Mouse (Mus musculus) liver, adult 2 months (tissue): ENCODE results near the gene Gm20431. TPM values are rescaled to one million over a fixed set of nuclear protein-coding genes. Genes with fewer than 3 reads are reported as not detected.
A peak's percentile ranks its signal among the peaks of the same experiment; 100 is the strongest.

ENCODE experiments used
- DNase-seq: peaks from one replicate; pipeline ENCODE4 v3.0.0-alpha.2; 2011; ENCODE audit warnings: low read depth, low spot score; ENCODE audit errors: extremely low read depth
- H3K27ac ChIP-seq: fragments of 200-500 bp; replicated peaks from 2 replicates; pipeline ENCODE4 v1.5.1; 2012; ENCODE audit warnings: low read depth, mild to moderate bottlenecking, control low read depth, inconsistent platforms, low read length; ENCODE audit not compliant: insufficient read depth
- H3K27me3 ChIP-seq: fragments of 200-500 bp; 2 replicates; pipeline ENCODE4 v1.6.1; 2012; ENCODE audit warnings: mild to moderate bottlenecking, moderate library complexity, low read length, inconsistent platforms; ENCODE audit not compliant: control insufficient read depth, insufficient read depth
- H3K36me3 ChIP-seq: fragments of 200-500 bp; 2 replicates; pipeline ENCODE4 v1.6.1; 2012; ENCODE audit warnings: low read length, inconsistent platforms; ENCODE audit not compliant: control insufficient read depth, insufficient read depth
- H3K4me1 ChIP-seq: fragments of 200-500 bp; 2 replicates; pipeline ENCODE4 v1.6.1; 2011; ENCODE audit warnings: low read length; ENCODE audit not compliant: control insufficient read depth, insufficient read depth
- H3K4me3 ChIP-seq: fragments of 200-500 bp; 2 replicates; pipeline ENCODE4 v1.5.1; 2011; ENCODE audit warnings: low read depth, mild to moderate bottlenecking, control low read depth, low read length, moderate library complexity; ENCODE audit not compliant: insufficient read depth
- H3K79me2 ChIP-seq: fragments of 200-500 bp; 2 replicates; pipeline ENCODE4 v1.6.1; 2012; ENCODE audit warnings: inconsistent platforms, mild to moderate bottlenecking, low read length, moderate library complexity; ENCODE audit not compliant: control insufficient read depth, insufficient read depth
- H3K9ac ChIP-seq: fragments of 200-500 bp; 2 replicates; pipeline ENCODE4 v1.6.1; 2012; ENCODE audit warnings: low read depth, mild to moderate bottlenecking, control low read depth, inconsistent platforms, low read length
- CTCF ChIP-seq: fragments of 200-500 bp; IDR thresholded peaks from 2 replicates; pipeline ENCODE4 v1.5.1; 2011; ENCODE audit warnings: low read depth, low read length, control low read depth
- POLR2A ChIP-seq: fragments of 200-500 bp; IDR thresholded peaks from 2 replicates; pipeline ENCODE4 v1.6.1; 2011; ENCODE audit warnings: low read length, control low read depth; ENCODE audit not compliant: insufficient read depth; ENCODE audit errors: extremely low read depth
- WGBS: fragments of 180-500 bp; shearing (Covaris S2); methylation state at CpG from one replicate; pipeline ENCODE4 v1.1.7; 2018; 5-methylcytosine and 5-hydroxymethylcytosine counted together
- polyA plus RNA-seq: library from polyadenylated mRNA; depleted of rRNA; stranded (reverse); fragments of >200 nt; gene quantifications from 2 replicates; pipeline ENCODE4 v1.2.3, GENCODE M21; 2012
- total RNA-seq: library from RNA; depleted of rRNA; stranded (reverse); fragments of >200 nt; gene quantifications from 2 replicates; pipeline ENCODE4 v1.2.3, GENCODE M21; 2014

Gene Gm20431
- total and polyA plus RNA-seq, 2 experiments = 10.8 TPM; not detected in 1

DNA sequence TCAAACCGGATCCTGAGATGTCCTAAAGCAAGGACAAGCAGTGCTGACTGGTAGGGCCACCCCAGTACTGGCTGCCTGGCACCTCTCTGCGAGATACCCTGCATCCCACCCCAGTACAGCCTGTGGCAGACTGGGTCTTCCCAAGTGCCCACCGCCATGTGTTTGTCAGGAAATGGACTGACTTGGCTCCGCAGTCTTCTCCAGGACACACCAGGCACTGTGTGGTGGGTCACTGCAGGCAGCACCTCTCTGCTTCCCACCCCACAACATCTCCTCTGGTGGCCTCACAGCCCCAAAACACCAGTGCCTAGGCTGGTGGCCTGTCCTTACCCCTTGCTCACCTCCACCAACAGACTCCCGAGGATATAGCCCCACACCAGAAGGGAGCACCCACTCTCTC lies 30.9 kb downstream of the Gm20431 start:
- 60% methylated on average over 5 of the region's 5 CpGs for WGBS
- no peak for DNase-seq
- Histone ChIP-seq H3K9ac (peak overlapping the region; percentile 46), H3K36me3 (no peaks in the 10 kb centered on the region), H3K27me3 (no peaks in the 10 kb centered on the region), H3K79me2 (peaks cover 48% of the 10 kb centered on the region), H3K27ac (no peak overlapping the region), H3K4me1 (peaks cover 37% of the 10 kb centered on the region), H3K4me3 (no peak overlapping the region)
- TF ChIP-seq CTCF (no peak), POLR2A (no peak)

DNA sequence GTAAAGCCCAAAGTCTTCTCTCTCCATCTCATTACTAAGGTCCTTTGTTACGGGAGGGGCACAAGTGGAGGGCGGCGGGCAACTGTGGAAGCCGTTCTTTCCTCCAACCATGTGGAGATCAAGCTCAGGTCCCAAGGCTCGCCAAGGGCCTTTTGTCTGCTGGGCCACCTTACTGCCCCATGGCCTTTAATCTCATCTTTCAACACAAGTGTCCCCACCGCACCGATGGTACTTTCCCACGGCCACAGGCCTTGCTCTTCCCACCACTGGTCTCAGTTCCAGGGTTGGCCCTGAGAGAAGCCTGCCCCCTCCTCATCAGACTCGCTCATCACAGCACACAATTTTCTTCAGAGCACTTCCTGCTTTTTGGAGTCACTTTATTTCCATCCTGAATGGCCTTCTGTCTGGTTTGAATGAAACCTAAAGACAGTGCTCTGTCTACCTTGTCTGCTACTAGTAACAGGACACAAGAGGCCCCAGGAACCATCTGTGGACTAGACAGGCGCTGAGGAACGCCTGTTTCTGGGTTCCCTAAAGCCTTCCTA lies 31.6 kb downstream of the Gm20431 start:
- H3K79me2 ChIP-seq = peaks cover 54% of the 10 kb centered on the region
- no peaks in the 10 kb centered on the region for H3K27me3 ChIP-seq
- TF ChIP-seq CTCF (no peak), POLR2A (no peak)
- H3K27ac ChIP-seq = no peak overlapping the region
- 69% methylated on average over 11 of the region's 11 CpGs for WGBS
- no peak overlapping the region for H3K4me3 ChIP-seq
- H3K36me3 ChIP-seq = no peaks in the 10 kb centered on the region
- H3K4me1 ChIP-seq = peaks cover 37% of the 10 kb centered on the region
- no peak overlapping the region for H3K9ac ChIP-seq
- DNase-seq = no peak

DNA sequence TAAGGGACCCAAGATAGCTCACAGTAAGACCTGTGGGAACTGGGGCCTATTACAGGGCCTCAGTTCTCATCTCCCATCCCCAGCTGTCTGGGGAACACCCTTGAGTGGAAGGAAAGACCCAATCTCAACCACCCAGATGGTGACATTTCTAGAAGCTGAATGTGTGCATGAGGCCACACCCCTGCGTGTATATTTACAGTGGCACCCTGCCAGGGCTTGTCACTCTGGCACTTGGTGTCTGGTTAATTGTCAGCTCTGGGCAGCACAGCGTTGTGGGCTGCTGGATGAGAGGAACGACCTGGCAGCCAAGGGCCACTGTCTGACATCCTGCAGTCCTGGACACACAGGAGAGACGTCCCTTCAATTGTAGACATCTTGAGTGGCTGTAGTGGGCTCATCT lies 32.4 kb downstream of the Gm20431 start:
- Histone ChIP-seq H3K9ac (no peak overlapping the region), H3K4me1 (peaks cover 35% of the 10 kb centered on the region), H3K27me3 (no peaks in the 10 kb centered on the region), H3K36me3 (no peaks in the 10 kb centered on the region), H3K27ac (no peak overlapping the region), H3K79me2 (peaks cover 57% of the 10 kb centered on the region), H3K4me3 (no peak overlapping the region)
- peak; percentile 81 for DNase-seq
- WGBS = 13% methylated on average over 4 of the region's 4 CpGs
- TF ChIP-seq CTCF (no peak), POLR2A (no peak)

DNA sequence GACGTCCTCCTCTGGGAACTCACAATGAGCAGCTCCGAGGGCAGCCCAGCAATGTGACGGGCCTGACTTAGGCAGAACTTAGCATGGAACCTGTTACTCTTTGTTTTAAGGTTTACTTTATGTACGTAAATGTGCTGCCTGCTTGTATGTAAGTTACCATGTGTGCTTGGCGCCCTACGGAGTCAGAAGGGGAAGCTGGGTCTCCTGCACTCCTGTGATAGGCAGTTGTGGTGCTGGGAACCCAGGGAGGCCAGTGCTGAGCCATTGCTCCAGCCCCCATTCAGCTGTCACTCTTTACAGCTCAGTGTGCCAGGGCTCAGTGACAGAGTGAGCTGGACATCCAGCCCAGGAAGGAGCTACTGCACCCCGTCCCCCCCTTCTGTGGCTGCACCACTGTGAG lies 34.3 kb downstream of the Gm20431 start:
- Histone ChIP-seq H3K27me3 (no peaks in the 10 kb centered on the region), H3K27ac (no peak overlapping the region), H3K9ac (no peak overlapping the region), H3K4me3 (no peak overlapping the region), H3K36me3 (no peaks in the 10 kb centered on the region), H3K79me2 (peaks cover 69% of the 10 kb centered on the region), H3K4me1 (peaks cover 24% of the 10 kb centered on the region)
- no peak for DNase-seq
- 90% methylated on average over 7 of the region's 7 CpGs for WGBS
- no peak for TF ChIP-seq CTCF
- TF ChIP-seq POLR2A = no peak

DNA sequence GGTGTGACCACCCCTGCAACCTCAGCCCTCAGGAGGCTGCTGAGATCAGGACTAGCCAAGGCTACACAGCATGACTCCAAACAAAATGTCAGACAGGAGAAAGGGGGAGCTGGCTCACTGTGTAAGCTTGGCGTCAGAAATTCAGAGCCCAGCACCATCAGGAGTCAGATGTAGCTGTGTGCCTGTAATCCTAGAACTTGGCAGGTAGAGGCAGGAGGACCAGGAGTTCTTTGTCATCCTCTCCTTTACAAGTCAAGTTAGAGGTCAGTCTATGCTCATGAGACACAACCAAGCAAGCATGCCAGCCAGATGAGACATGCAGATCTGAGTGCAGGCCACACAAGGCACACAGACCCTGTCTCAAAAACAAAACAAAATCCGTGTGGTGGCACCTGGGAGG lies 35.6 kb downstream of the Gm20431 start:
- Histone ChIP-seq H3K4me3 (no peak overlapping the region), H3K9ac (no peak overlapping the region), H3K79me2 (peaks cover 72% of the 10 kb centered on the region), H3K4me1 (peaks cover 21% of the 10 kb centered on the region), H3K27ac (no peak overlapping the region), H3K27me3 (no peaks in the 10 kb centered on the region), H3K36me3 (no peaks in the 10 kb centered on the region)
- no peak for TF ChIP-seq CTCF
- TF ChIP-seq POLR2A = no peak
- DNase-seq = no peak
- 66% methylated on average over 2 of the region's 2 CpGs for WGBS

DNA sequence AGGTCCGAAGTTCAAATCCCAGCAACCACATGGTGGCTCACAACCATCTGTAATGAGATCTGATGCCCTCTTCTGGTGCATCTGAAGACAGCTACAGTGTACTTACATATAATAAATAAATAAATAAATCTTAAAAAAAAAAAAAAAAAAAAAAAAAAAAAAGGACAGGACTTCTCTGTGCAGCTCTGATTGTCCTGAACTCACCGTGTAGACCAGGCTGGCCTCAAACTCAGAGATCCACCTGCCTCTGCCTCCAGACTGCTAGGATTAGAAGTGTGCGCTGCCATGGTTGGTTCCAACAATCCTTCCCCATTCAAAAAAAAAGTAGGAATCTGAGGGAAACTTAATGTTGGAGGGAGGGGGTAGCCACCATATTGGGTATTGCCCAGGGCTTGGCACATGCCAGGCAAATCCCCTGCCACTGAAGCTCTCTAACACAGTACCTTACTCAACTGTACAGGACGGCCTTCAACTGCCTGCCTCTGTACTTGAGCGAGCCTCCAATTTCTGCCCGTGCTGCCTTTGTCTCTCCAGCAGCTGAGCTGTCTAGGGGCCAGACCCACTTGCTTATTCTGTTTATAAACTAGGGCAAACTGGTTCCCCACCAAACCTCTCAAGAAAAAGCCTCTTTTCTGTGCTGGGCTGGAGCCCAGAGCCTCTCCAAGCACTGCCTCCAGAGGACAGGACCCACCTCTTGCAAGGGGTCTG lies 36.8 kb downstream of the Gm20431 start:
- no peak overlapping the region for H3K9ac ChIP-seq
- no peak for DNase-seq

More for the DNA sequence above, 36.8 kb downstream of the Gm20431 start:
- Histone ChIP-seq H3K4me1 (peaks cover 10% of the 10 kb centered on the region), H3K79me2 (peaks cover 68% of the 10 kb centered on the region), H3K27ac (no peak overlapping the region), H3K36me3 (no peaks in the 10 kb centered on the region), H3K4me3 (no peak overlapping the region), H3K27me3 (no peaks in the 10 kb centered on the region)
- no peak for TF ChIP-seq CTCF
- TF ChIP-seq POLR2A = no peak
- 90% methylated on average over 6 of the region's 6 CpGs for WGBS
